Mouse (Mus musculus): ENCODE results near the gene Rer1. TPM values are rescaled to one million over a fixed set of nuclear protein-coding genes. Genes with fewer than 3 reads are reported as not detected.

The Rer1 gene
- polyA plus RNA-seq, 1 experiment: 125 TPM

DNA sequence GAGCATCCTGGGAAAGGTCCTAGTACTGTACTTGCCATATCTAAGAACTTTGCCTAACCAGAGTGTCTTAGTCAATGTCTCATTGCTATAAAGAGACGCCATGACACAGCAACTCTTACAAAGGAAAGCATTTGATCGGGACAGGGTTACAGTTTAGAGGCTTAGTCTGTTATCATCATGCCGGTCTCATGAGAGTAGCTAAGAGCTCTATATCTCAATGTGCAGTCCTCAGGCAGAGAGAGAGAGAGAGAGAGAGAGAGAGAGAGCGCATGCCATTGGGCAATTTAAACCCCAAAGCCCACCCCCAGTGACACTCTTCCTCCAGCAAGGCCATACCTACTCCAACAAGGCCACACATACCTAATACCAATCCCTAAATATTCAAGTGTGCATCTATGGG is 21.7 kb upstream of the Rer1 start:
- Histone ChIP-seq H3K79me2 (ENCODE audit: control insufficient read depth, insufficient read depth) (no peaks in the 10 kb centered on the region), H3K4me3 (ENCODE audit: insufficient read depth, poor library complexity, severe bottlenecking) (no peak overlapping the region), H3K27me3 (ENCODE audit: control insufficient read depth, insufficient read depth, insufficient read length) (no peaks in the 10 kb centered on the region), H3K79me3 (ENCODE audit: low read depth) (no peaks in the 10 kb centered on the region), H3K36me3 (ENCODE audit: control insufficient read depth, insufficient read depth) (no peaks in the 10 kb centered on the region), H3ac (ENCODE audit: control insufficient read depth, insufficient read length, low read depth) (no peak overlapping the region)
- TF ChIP-seq MYOG (IDR thresholded peaks at IDR 0.05; ENCODE audit: control insufficient read depth, extremely low read depth, insufficient read length) (no peak), MYOD1 (IDR thresholded peaks at IDR 0.05; ENCODE audit: control insufficient read depth, insufficient read length, low read depth) (no peak), USF1 (IDR thresholded peaks at IDR 0.05; ENCODE audit: low read depth) (no peak), MAX (IDR thresholded peaks at IDR 0.05) (no peak), CTCF (IDR thresholded peaks at IDR 0.05; ENCODE audit: control insufficient read depth, insufficient read depth, insufficient read length) (no peak), CEBPB (IDR thresholded peaks at IDR 0.05; ENCODE audit: low read depth) (no peak), FOSL1 (IDR thresholded peaks at IDR 0.05; ENCODE audit: insufficient read depth, low read length, poor library complexity, severe bottlenecking) (no peak)

- no peaks in the 10 kb centered on the region for H3K79me3 ChIP-seq (ENCODE audit: low read depth)
- TF ChIP-seq MYOD1 (IDR thresholded peaks at IDR 0.05; ENCODE audit: control insufficient read depth, insufficient read length, low read depth) (peak; percentile 79), CTCF (IDR thresholded peaks at IDR 0.05; ENCODE audit: control insufficient read depth, insufficient read depth, insufficient read length) (no peak)
- no peaks in the 10 kb centered on the region for H3K27me3 ChIP-seq (ENCODE audit: control insufficient read depth, insufficient read depth, insufficient read length)
- no peak overlapping the region for H3K4me3 ChIP-seq (ENCODE audit: insufficient read depth, poor library complexity, severe bottlenecking)
- no peaks in the 10 kb centered on the region for H3K79me2 ChIP-seq (ENCODE audit: control insufficient read depth, insufficient read depth)
- no peak overlapping the region for H3ac ChIP-seq (ENCODE audit: control insufficient read depth, insufficient read length, low read depth)
- H3K36me3 ChIP-seq (ENCODE audit: control insufficient read depth, insufficient read depth): no peaks in the 10 kb centered on the region
These were observed 12.4 kb upstream of the Rer1 start for GRCm38 (mm10) chr4:155098572-155098971.

DNA sequence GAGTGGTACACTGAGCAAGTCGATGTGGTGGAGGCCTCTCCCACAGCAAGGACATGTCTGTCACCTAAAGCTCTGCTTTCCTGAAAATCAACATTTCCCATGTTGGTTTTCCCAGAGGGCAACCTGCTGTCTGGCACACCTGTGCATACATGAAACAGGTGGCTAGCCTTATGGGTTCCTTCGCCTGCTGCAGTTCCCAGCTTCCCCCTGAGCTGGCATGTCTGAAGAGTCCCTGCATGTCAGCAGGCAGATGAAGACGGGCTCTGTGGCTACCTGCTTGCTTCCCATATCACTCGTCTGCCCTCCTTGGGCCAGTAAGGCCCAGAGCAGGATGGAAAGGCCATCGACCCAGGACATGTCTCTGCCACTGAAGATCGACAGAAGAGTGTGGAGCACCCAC is 11.3 kb upstream of the Rer1 start:
- Histone ChIP-seq H3ac (ENCODE audit: control insufficient read depth, insufficient read length, low read depth) (no peak overlapping the region), H3K79me3 (ENCODE audit: low read depth) (no peaks in the 10 kb centered on the region), H3K4me3 (ENCODE audit: insufficient read depth, poor library complexity, severe bottlenecking) (no peak overlapping the region), H3K79me2 (ENCODE audit: control insufficient read depth, insufficient read depth) (no peaks in the 10 kb centered on the region), H3K27me3 (ENCODE audit: control insufficient read depth, insufficient read depth, insufficient read length) (no peaks in the 10 kb centered on the region), H3K36me3 (ENCODE audit: control insufficient read depth, insufficient read depth) (no peaks in the 10 kb centered on the region)
- TF ChIP-seq MYOG (IDR thresholded peaks at IDR 0.05; ENCODE audit: control insufficient read depth, extremely low read depth, insufficient read length) (no peak), MYOD1 (IDR thresholded peaks at IDR 0.05; ENCODE audit: control insufficient read depth, insufficient read length, low read depth) (no peak), CTCF (IDR thresholded peaks at IDR 0.05; ENCODE audit: control insufficient read depth, insufficient read depth, insufficient read length) (no peak), MAX (IDR thresholded peaks at IDR 0.05) (no peak), CEBPB (IDR thresholded peaks at IDR 0.05; ENCODE audit: low read depth) (no peak), USF1 (IDR thresholded peaks at IDR 0.05; ENCODE audit: low read depth) (no peak), FOSL1 (IDR thresholded peaks at IDR 0.05; ENCODE audit: insufficient read depth, low read length, poor library complexity, severe bottlenecking) (no peak)

DNA sequence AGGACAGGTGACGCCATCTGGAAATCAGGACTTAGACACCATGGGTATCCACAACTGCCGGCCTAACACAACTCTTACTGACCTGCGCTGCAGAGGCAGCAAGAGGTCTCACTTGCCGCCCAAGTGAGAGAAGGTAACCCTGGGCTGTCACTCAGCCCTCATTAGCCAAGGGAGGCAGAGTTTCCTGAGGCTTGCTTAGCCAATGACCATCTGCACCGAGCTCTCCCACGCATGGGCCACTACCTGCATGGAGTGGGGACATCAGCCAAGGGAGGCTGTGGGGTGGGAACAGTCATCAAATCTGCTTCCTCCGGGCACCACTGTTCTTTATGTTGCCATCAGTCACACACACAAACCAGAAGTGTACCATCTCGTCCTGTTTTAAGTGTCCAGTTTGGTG is 9.8 kb upstream of the Rer1 start:
- Histone ChIP-seq H3K79me2 (ENCODE audit: control insufficient read depth, insufficient read depth) (no peaks in the 10 kb centered on the region), H3K79me3 (ENCODE audit: low read depth) (no peaks in the 10 kb centered on the region), H3ac (ENCODE audit: control insufficient read depth, insufficient read length, low read depth) (no peak overlapping the region), H3K4me3 (ENCODE audit: insufficient read depth, poor library complexity, severe bottlenecking) (no peak overlapping the region), H3K27me3 (ENCODE audit: control insufficient read depth, insufficient read depth, insufficient read length) (no peaks in the 10 kb centered on the region), H3K36me3 (ENCODE audit: control insufficient read depth, insufficient read depth) (no peaks in the 10 kb centered on the region)
- TF ChIP-seq MYOD1 (IDR thresholded peaks at IDR 0.05; ENCODE audit: control insufficient read depth, insufficient read length, low read depth) (no peak), MYOG (IDR thresholded peaks at IDR 0.05; ENCODE audit: control insufficient read depth, extremely low read depth, insufficient read length) (no peak), FOSL1 (IDR thresholded peaks at IDR 0.05; ENCODE audit: insufficient read depth, low read length, poor library complexity, severe bottlenecking) (no peak), CEBPB (IDR thresholded peaks at IDR 0.05; ENCODE audit: low read depth) (no peak), MAX (IDR thresholded peaks at IDR 0.05) (no peak), USF1 (IDR thresholded peaks at IDR 0.05; ENCODE audit: low read depth) (no peak), CTCF (IDR thresholded peaks at IDR 0.05; ENCODE audit: control insufficient read depth, insufficient read depth, insufficient read length) (no peak)

- Histone ChIP-seq H3ac (ENCODE audit: control insufficient read depth, insufficient read length, low read depth) (no peak overlapping the region), H3K4me3 (ENCODE audit: insufficient read depth, poor library complexity, severe bottlenecking) (no peak overlapping the region), H3K27me3 (ENCODE audit: control insufficient read depth, insufficient read depth, insufficient read length) (no peaks in the 10 kb centered on the region), H3K36me3 (ENCODE audit: control insufficient read depth, insufficient read depth) (no peaks in the 10 kb centered on the region), H3K79me3 (ENCODE audit: low read depth) (no peaks in the 10 kb centered on the region), H3K79me2 (ENCODE audit: control insufficient read depth, insufficient read depth) (no peaks in the 10 kb centered on the region)
- TF ChIP-seq MYOD1 (IDR thresholded peaks at IDR 0.05; ENCODE audit: control insufficient read depth, insufficient read length, low read depth): no peak
- peak; percentile 21 for TF ChIP-seq MAX (IDR thresholded peaks at IDR 0.05)
- TF ChIP-seq CTCF (IDR thresholded peaks at IDR 0.05; ENCODE audit: control insufficient read depth, insufficient read depth, insufficient read length): peak; percentile 92
- TF ChIP-seq MYOG (IDR thresholded peaks at IDR 0.05; ENCODE audit: control insufficient read depth, extremely low read depth, insufficient read length): no peak
- no peak for TF ChIP-seq CEBPB (IDR thresholded peaks at IDR 0.05; ENCODE audit: low read depth)
- TF ChIP-seq USF1 (IDR thresholded peaks at IDR 0.05; ENCODE audit: low read depth): no peak
- TF ChIP-seq FOSL1 (IDR thresholded peaks at IDR 0.05; ENCODE audit: insufficient read depth, low read length, poor library complexity, severe bottlenecking): no peak
These were observed 9.2 kb upstream of the Rer1 start for GRCm38 (mm10) chr4:155095238-155095900.

DNA sequence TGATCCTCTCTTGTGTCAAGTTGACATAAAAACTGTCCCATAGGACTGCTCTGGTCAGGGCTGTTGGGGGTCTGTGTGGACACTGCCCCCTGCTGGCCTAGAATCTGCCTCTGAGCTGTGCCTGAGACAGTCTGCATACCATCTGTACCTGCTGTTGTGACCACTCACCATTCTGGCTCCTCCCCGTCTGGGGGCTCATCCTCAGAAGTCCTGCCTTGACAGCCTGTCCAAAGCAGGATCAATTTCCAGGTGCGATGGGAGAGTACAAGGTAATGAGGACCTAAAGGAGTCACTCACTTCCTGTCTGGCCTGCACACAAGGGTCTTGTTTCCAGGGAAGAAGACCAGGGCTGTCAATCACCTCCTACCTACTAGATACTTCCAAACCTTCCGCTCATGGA is 8.4 kb upstream of the Rer1 start:
- no peaks in the 10 kb centered on the region for H3K36me3 ChIP-seq (ENCODE audit: control insufficient read depth, insufficient read depth)
- no peaks in the 10 kb centered on the region for H3K79me2 ChIP-seq (ENCODE audit: control insufficient read depth, insufficient read depth)
- H3ac ChIP-seq (ENCODE audit: control insufficient read depth, insufficient read length, low read depth): no peak overlapping the region
- no peak overlapping the region for H3K4me3 ChIP-seq (ENCODE audit: insufficient read depth, poor library complexity, severe bottlenecking)
- TF ChIP-seq CTCF (IDR thresholded peaks at IDR 0.05; ENCODE audit: control insufficient read depth, insufficient read depth, insufficient read length) (peak; percentile 84), USF1 (IDR thresholded peaks at IDR 0.05; ENCODE audit: low read depth) (no peak), MAX (IDR thresholded peaks at IDR 0.05) (no peak)
- no peaks in the 10 kb centered on the region for H3K79me3 ChIP-seq (ENCODE audit: low read depth)
- H3K27me3 ChIP-seq (ENCODE audit: control insufficient read depth, insufficient read depth, insufficient read length): no peaks in the 10 kb centered on the region
